Mouse (Mus musculus): ENCODE measurements at regions not wholly inside any gene's neighbourhood (a gene's known extent, or its start where the extent isn't known, plus 50 kb on each side); places are given as distances from the start of the nearest gene placed in this dataset.

GRCm38 (mm10) chr1:186182498-186183203, 65.5 kb upstream of the Lyplal1 start:
- no peaks in the 10 kb centered on the region for H3K36me3 ChIP-seq (ENCODE audit: control insufficient read depth in 1 of 2, insufficient read depth in 2 of 2, low read length in 2 of 2)
- no peak for TF ChIP-seq NELFE (IDR thresholded peaks at IDR 0.05; ENCODE audit: low read depth, low read length)
- TF ChIP-seq POLR2AphosphoS2 (IDR thresholded peaks at IDR 0.05; ENCODE audit: low read length), result no peak
- TF ChIP-seq ZC3H11A (IDR thresholded peaks at IDR 0.05; ENCODE audit: low read depth, low read length), result no peak
- TF ChIP-seq E2F4 (IDR thresholded peaks at IDR 0.05; ENCODE audit: borderline replicate concordance, low read depth, low read length), result no peak
- TF ChIP-seq RAD21 (IDR thresholded peaks at IDR 0.05; ENCODE audit: low read depth, low read length), result no peak
- no peak for TF ChIP-seq HCFC1 (IDR thresholded peaks at IDR 0.05; ENCODE audit: low read depth, low read length)
- TF ChIP-seq ZNF384 (IDR thresholded peaks at IDR 0.05; ENCODE audit: low read depth, low read length), result no peak
- TF ChIP-seq MYB (IDR thresholded peaks at IDR 0.05; ENCODE audit: low read depth, low read length), result no peak
- TF ChIP-seq MAFK (IDR thresholded peaks at IDR 0.05; ENCODE audit: borderline replicate concordance, low read depth, low read length), result no peak
- TF ChIP-seq USF2 (IDR thresholded peaks at IDR 0.05; ENCODE audit: borderline replicate concordance in 1 of 2, insufficient read depth in 1 of 2, low read depth in 1 of 2, low read length in 2 of 2), result no peak
- no peak for TF ChIP-seq MYC (IDR thresholded peaks at IDR 0.05; ENCODE audit: low read depth, low read length)
- H3K79me2 ChIP-seq (ENCODE audit: control insufficient read depth, insufficient read depth, low read length, poor library complexity), result no peaks in the 10 kb centered on the region
- no peak for DNase-seq (ENCODE audit: low read depth, low spot score)
- H3K9ac ChIP-seq (ENCODE audit: control insufficient read depth, low read depth, low read length, poor library complexity, severe bottlenecking), result no peak overlapping the region
- no peaks in the 10 kb centered on the region for H3K4me1 ChIP-seq (ENCODE audit: control insufficient read depth in 1 of 2, insufficient read depth in 2 of 2, low read length in 2 of 2)
- no peaks in the 10 kb centered on the region for H3K27me3 ChIP-seq (ENCODE audit: control insufficient read depth in 1 of 2, insufficient read depth in 2 of 2, low read length in 2 of 2)
- no peak overlapping the region for H3K4me3 ChIP-seq (ENCODE audit: control insufficient read depth in 1 of 2, insufficient read depth in 1 of 2, low read depth in 2 of 2, low read length in 2 of 2)
- H3K9me3 ChIP-seq (replicated peaks; ENCODE audit: insufficient read depth, low read length), result no peaks in the 10 kb centered on the region
- H3K27ac ChIP-seq (ENCODE audit: control insufficient read depth, low read depth, low read length), result no peak overlapping the region

- Histone ChIP-seq H3K27ac (ENCODE audit: control insufficient read depth, low read depth, low read length) (no peak overlapping the region), H3K9me3 (replicated peaks; ENCODE audit: insufficient read depth, low read length) (no peaks in the 10 kb centered on the region), H3K79me2 (ENCODE audit: control insufficient read depth, insufficient read depth, low read length, poor library complexity) (no peaks in the 10 kb centered on the region), H3K4me1 (ENCODE audit: control insufficient read depth in 1 of 2, insufficient read depth in 2 of 2, low read length in 2 of 2) (no peaks in the 10 kb centered on the region), H3K36me3 (ENCODE audit: control insufficient read depth in 1 of 2, insufficient read depth in 2 of 2, low read length in 2 of 2) (no peaks in the 10 kb centered on the region), H3K9ac (ENCODE audit: control insufficient read depth, low read depth, low read length, poor library complexity, severe bottlenecking) (no peak overlapping the region), H3K27me3 (ENCODE audit: control insufficient read depth in 1 of 2, insufficient read depth in 2 of 2, low read length in 2 of 2) (no peaks in the 10 kb centered on the region), H3K4me3 (ENCODE audit: control insufficient read depth in 1 of 2, insufficient read depth in 1 of 2, low read depth in 2 of 2, low read length in 2 of 2) (no peak overlapping the region)
- TF ChIP-seq ZNF384 (IDR thresholded peaks at IDR 0.05; ENCODE audit: low read depth, low read length) (no peak), MAZ (IDR thresholded peaks at IDR 0.05; ENCODE audit: low read depth, low read length) (no peak), GABPA (IDR thresholded peaks at IDR 0.05; ENCODE audit: low read depth, low read length) (no peak), SMC3 (IDR thresholded peaks at IDR 0.05; ENCODE audit: low read depth, low read length) (no peak), USF1 (IDR thresholded peaks at IDR 0.05; ENCODE audit: low read depth, low read length) (no peak), RAD21 (IDR thresholded peaks at IDR 0.05; ENCODE audit: low read depth, low read length) (no peak), USF2 (IDR thresholded peaks at IDR 0.05; ENCODE audit: borderline replicate concordance in 1 of 2, insufficient read depth in 1 of 2, low read depth in 1 of 2, low read length in 2 of 2) (no peak), ZC3H11A (IDR thresholded peaks at IDR 0.05; ENCODE audit: low read depth, low read length) (no peak), E2F4 (IDR thresholded peaks at IDR 0.05; ENCODE audit: borderline replicate concordance, low read depth, low read length) (no peak), SIN3A (IDR thresholded peaks at IDR 0.05; ENCODE audit: low read length) (no peak), ZMIZ1 (IDR thresholded peaks at IDR 0.05; ENCODE audit: low read depth, low read length) (no peak), MYC (IDR thresholded peaks at IDR 0.05; ENCODE audit: low read depth, low read length) (no peak)
- DNase-seq (ENCODE audit: low read depth, low spot score), result no peak
These were observed 59.9 kb upstream of the Lyplal1 start for GRCm38 (mm10) chr1:186177019-186177418.

All from MEL (cell line).